Mouse (Mus musculus): Measurements from ENCODE around the gene Uqcrc1. TPM values are rescaled to one million over a fixed set of nuclear protein-coding genes. Genes with fewer than 3 reads are reported as not detected.
A peak's percentile ranks its signal among the peaks of the same experiment; 100 is the strongest.

The Uqcrc1 gene
- total RNA-seq (2022): 100 to 1,000 TPM; 799 to 932 (median 902) TPM

GRCm38 (mm10) chr9:108936418-108937364, at the start of gene Uqcrc1:
Gene Uqcrc1 (plus strand): TSS chr9:108936633.
- DNase-seq (ENCODE audit: low spot score in 2 of 2): peak; percentile 85 to 93

GRCm38 (mm10) chr9:108912308-108912707, 24.1 kb upstream of the Uqcrc1 start:
- no peak for DNase-seq (ENCODE audit: low spot score in 2 of 2)

- DNase-seq (ENCODE audit: low spot score in 2 of 2): no peak
Measured at GRCm38 (mm10) chr9:108913161-108913560, 23.3 kb upstream of the Uqcrc1 start.

GRCm38 (mm10) chr9:108913621-108914020, 22.8 kb upstream of the Uqcrc1 start:
- DNase-seq (ENCODE audit: low spot score in 2 of 2): no peak

- peak in 1 of 2 experiments; percentile 27 for DNase-seq (ENCODE audit: low spot score in 2 of 2)
Measured at GRCm38 (mm10) chr9:108914491-108914890, 21.9 kb upstream of the Uqcrc1 start, which contains the start of gene Tmem89. Gene Tmem89 (plus strand): TSS chr9:108914619.

- DNase-seq (ENCODE audit: low spot score in 2 of 2): no peak
Measured at GRCm38 (mm10) chr9:108925897-108926296, 10.5 kb upstream of the Uqcrc1 start.

GRCm38 (mm10) chr9:108928424-108928823, 8.0 kb upstream of the Uqcrc1 start:
- DNase-seq (ENCODE audit: low spot score in 2 of 2): no peak

- no peak for DNase-seq (ENCODE audit: low spot score in 2 of 2)
Measured at GRCm38 (mm10) chr9:108935991-108936390, 442 bp upstream of the Uqcrc1 start.

- DNase-seq (ENCODE audit: low spot score in 2 of 2): no peak
Measured at GRCm38 (mm10) chr9:108945111-108945510, 8.7 kb downstream of the Uqcrc1 start.

GRCm38 (mm10) chr9:108945608-108946007, 9.2 kb downstream of the Uqcrc1 start:
- DNase-seq (ENCODE audit: low spot score in 2 of 2): no peak

- peak; percentile 56 for DNase-seq (ENCODE audit: low spot score in 2 of 2)
Measured at GRCm38 (mm10) chr9:108949231-108949966, 13.0 kb downstream of the Uqcrc1 start.

GRCm38 (mm10) chr9:108949967-108950728, 13.7 kb downstream of the Uqcrc1 start:
- peak in 1 of 2 experiments; percentile 31 for DNase-seq (ENCODE audit: low spot score in 2 of 2)

- DNase-seq (ENCODE audit: low spot score in 2 of 2): no peak
Measured at GRCm38 (mm10) chr9:108953081-108953636, 16.7 kb downstream of the Uqcrc1 start, which contains the start of gene Col7a1. Gene Col7a1 (plus strand): TSS chr9:108953586.

- DNase-seq (ENCODE audit: low spot score in 2 of 2): no peak
Measured at GRCm38 (mm10) chr9:108955241-108955640, 18.8 kb downstream of the Uqcrc1 start.

- DNase-seq (ENCODE audit: low spot score in 2 of 2): no peak
Measured at GRCm38 (mm10) chr9:108955846-108956245, 19.4 kb downstream of the Uqcrc1 start.

- DNase-seq (ENCODE audit: low spot score in 2 of 2): peak in 1 of 2 experiments; percentile 24
Measured at GRCm38 (mm10) chr9:108963577-108963976, 27.1 kb downstream of the Uqcrc1 start.

- DNase-seq (ENCODE audit: low spot score in 2 of 2): no peak
Measured at GRCm38 (mm10) chr9:108964338-108964737, 27.9 kb downstream of the Uqcrc1 start.

GRCm38 (mm10) chr9:108970623-108971022, 34.2 kb downstream of the Uqcrc1 start:
- DNase-seq (ENCODE audit: low spot score in 2 of 2): no peak

GRCm38 (mm10) chr9:108976483-108976882, 40.0 kb downstream of the Uqcrc1 start:
- DNase-seq (ENCODE audit: low spot score in 2 of 2): no peak

- no peak for DNase-seq (ENCODE audit: low spot score in 2 of 2)
Measured at GRCm38 (mm10) chr9:108977966-108978365, 41.5 kb downstream of the Uqcrc1 start.

- DNase-seq (ENCODE audit: low spot score in 2 of 2): no peak
Measured at GRCm38 (mm10) chr9:108982498-108982897, 46.1 kb downstream of the Uqcrc1 start.

Data from gastrocnemius, adult 8-10 months (tissue).